ENCODE assay signal across 26 mouse cellular contexts in genomic region chr6:104403951-104404350, GRCm38 (mm10).
"Had no signal": no experiment of that assay in that cellular context is flagged by ENCODE, and none has a peak within 500 bp of the region (broad histone marks: within the 10 kb centered on the region; RNA-seq: fewer than 3 reads in every experiment).

No protein-coding gene starts in this region.

- H3K4me2 ChIP-seq: heart, embryonic 11.5 days; heart, embryonic 13.5 days; heart, embryonic 15.5 days; hindbrain, embryonic 13.5 days; hindbrain, embryonic 15.5 days; kidney, embryonic 15.5 days; limb, embryonic 13.5 days; limb, embryonic 15.5 days; liver, embryonic 12.5 days had no signal

- ATAC-seq: hindbrain, postnatal 0 days; intestine, embryonic 16.5 days; liver, embryonic 12.5 days had no signal

- H3K36me3 ChIP-seq: heart, embryonic 13.5 days; heart, embryonic 15.5 days; hindbrain, embryonic 13.5 days; hindbrain, embryonic 15.5 days; kidney, embryonic 15.5 days; limb, embryonic 13.5 days; limb, embryonic 15.5 days; liver, embryonic 12.5 days had no signal

- DNase-seq: gastrocnemius, postnatal 14 days; gastrocnemius, postnatal 36 days; heart, adult 11 months; heart, adult 2 months; heart, postnatal 14 days; heart, postnatal 36 days; kidney, adult 11 months; kidney, adult 2 months; kidney, adult 9 months; kidney, postnatal 14 days; kidney, postnatal 36 days; left cerebral cortex, postnatal 4 days had no signal

- H3K4me3 ChIP-seq: heart, adult 2 months; heart, embryonic 13.5 days; heart, embryonic 15.5 days; hindbrain, embryonic 13.5 days; hindbrain, embryonic 15.5 days; kidney, embryonic 15.5 days; layer of hippocampus, adult 2 months; limb, embryonic 13.5 days; limb, embryonic 15.5 days; liver, embryonic 12.5 days had no signal

- H3K27me3 ChIP-seq: heart, embryonic 13.5 days; heart, embryonic 15.5 days; hindbrain, embryonic 13.5 days; hindbrain, embryonic 15.5 days; kidney, embryonic 15.5 days; limb, embryonic 13.5 days; limb, embryonic 15.5 days; liver, embryonic 12.5 days had no signal

- H3K9me3 ChIP-seq: heart, embryonic 13.5 days; heart, embryonic 15.5 days; hindbrain, embryonic 13.5 days; hindbrain, embryonic 15.5 days; kidney, embryonic 15.5 days; limb, embryonic 13.5 days; limb, embryonic 15.5 days; liver, embryonic 12.5 days had no signal

- H3K27ac ChIP-seq: heart, adult 2 months; heart, embryonic 13.5 days; heart, embryonic 15.5 days; hindbrain, embryonic 13.5 days; hindbrain, embryonic 15.5 days; hindbrain, postnatal 0 days; kidney, embryonic 15.5 days; kidney, postnatal 0 days; layer of hippocampus, adult 2 months; limb, embryonic 13.5 days; limb, embryonic 15.5 days; liver, embryonic 12.5 days; liver, embryonic 14.5 days had no signal

- H3K9ac ChIP-seq: heart, embryonic 13.5 days; heart, embryonic 15.5 days; hindbrain, embryonic 13.5 days; hindbrain, embryonic 15.5 days; kidney, embryonic 15.5 days; limb, embryonic 13.5 days; limb, embryonic 15.5 days; liver, embryonic 12.5 days; liver, embryonic 14.5 days had no signal

- H3K4me1 ChIP-seq: heart, embryonic 13.5 days; heart, embryonic 15.5 days; hindbrain, embryonic 13.5 days; hindbrain, embryonic 15.5 days; kidney, embryonic 15.5 days; limb, embryonic 13.5 days; limb, embryonic 15.5 days; liver, embryonic 12.5 days had no signal
